Mouse (Mus musculus): Measurements from ENCODE around the gene Atp6v0b. TPM values are rescaled to one million over a fixed set of nuclear protein-coding genes. Genes with fewer than 3 reads are reported as not detected.
A peak's percentile ranks its signal among the peaks of the same experiment; 100 is the strongest.

Gene Atp6v0b
- polyA plus RNA-seq (2016; fragmentation: Nextera tagmentation; extraction: Ambion mirVana): 160 and 175 TPM in 2 replicates

- ATAC-seq (ENCODE audit: insufficient number of reproducible peaks, insufficient read depth, low FRiP score, low TSS enrichment, low read depth): peak; percentile 82
- 0% methylated on average over 37 of the region's 37 CpGs for WGBS
Observed at GRCm38 (mm10) chr4:117887133-117887532, at the start of gene Atp6v0b. Gene Atp6v0b (minus strand): TSS chr4:117887333.

GRCm38 (mm10) chr4:117934081-117934480, 46.9 kb upstream of the Atp6v0b start:
- Histone ChIP-seq H3K9me3 (no peaks in the 10 kb centered on the region), H3K9ac (replicated peaks) (no peak overlapping the region), H3K4me1 (replicated peaks) (peaks cover 11% of the 10 kb centered on the region), H3K36me3 (peaks cover 32% of the 10 kb centered on the region), H3K27ac (no peak overlapping the region), H3K27me3 (no peaks in the 10 kb centered on the region), H3K4me2 (no peak overlapping the region), H3K4me3 (replicated peaks) (no peak overlapping the region)
- WGBS: 90% methylated on average over 4 of the region's 4 CpGs
- ATAC-seq (ENCODE audit: insufficient number of reproducible peaks, insufficient read depth, low FRiP score, low TSS enrichment, low read depth): no peak

More at GRCm38 (mm10) chr4:117887133-117887532, at the start of gene Atp6v0b:
- Histone ChIP-seq H3K27ac (0 out of 2 replicates have a peak within 1 kb of the TSS, but pooled peaks have one; percentile 53), H3K36me3 (peaks cover 32% of the 10 kb centered on the region), H3K27me3 (no peaks in the 10 kb centered on the region), H3K4me3 (replicated peaks) (peak within 1 kb of the TSS; percentile 90), H3K4me1 (replicated peaks) (peaks cover 37% of the 10 kb centered on the region), H3K9me3 (no peaks in the 10 kb centered on the region), H3K9ac (replicated peaks) (peak within 1 kb of the TSS; percentile 76), H3K4me2 (peak within 1 kb of the TSS; percentile 90)

DNA sequence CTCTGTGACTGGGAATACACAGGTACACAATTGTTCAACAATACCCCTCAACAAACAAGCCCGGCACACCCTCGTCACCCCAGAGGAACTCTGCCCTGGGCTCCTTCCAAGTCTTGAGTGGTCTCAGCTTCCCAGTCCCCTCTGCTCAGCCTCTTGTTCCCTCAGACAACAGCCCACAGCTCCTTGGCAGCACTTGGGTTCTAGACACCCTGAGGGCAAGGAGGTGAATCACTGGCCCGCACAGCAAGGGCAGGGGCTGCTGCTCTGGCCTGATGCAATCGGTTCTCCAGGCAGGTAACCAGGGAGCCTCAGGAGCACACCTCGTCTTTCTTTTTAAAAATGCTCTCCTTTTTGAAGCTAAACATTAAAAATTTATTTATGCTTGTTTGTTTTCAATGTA, 46.1 kb upstream of the Atp6v0b start:
- 85% methylated on average over 5 of the region's 5 CpGs for WGBS
- no peak for ATAC-seq (ENCODE audit: insufficient number of reproducible peaks, insufficient read depth, low FRiP score, low TSS enrichment, low read depth)

GRCm38 (mm10) chr4:117929391-117929881, 42.3 kb upstream of the Atp6v0b start, which contains the start of gene Artn:
Gene Artn (minus strand): TSS chr4:117929763.
- WGBS: under 1% methylated on average over 33 of the region's 33 CpGs
- peak within 1 kb of the TSS; percentile 97 for H3K4me2 ChIP-seq
- peaks cover 39% of the 10 kb centered on the region for H3K27me3 ChIP-seq
- H3K4me1 ChIP-seq (replicated peaks): peaks cover 40% of the 10 kb centered on the region
- H3K4me3 ChIP-seq (replicated peaks): peak within 1 kb of the TSS; percentile 49
- peak within 1 kb of the TSS; percentile 64 for H3K9ac ChIP-seq (replicated peaks)
- peak; percentile 41; the same call in 1 of the 2 replicates for ATAC-seq (ENCODE audit: insufficient number of reproducible peaks, insufficient read depth, low FRiP score, low TSS enrichment, low read depth)
- no peaks in the 10 kb centered on the region for H3K9me3 ChIP-seq
- H3K36me3 ChIP-seq: peaks cover 23% of the 10 kb centered on the region
- H3K27ac ChIP-seq: peak within 1 kb of the TSS; percentile 82

More for the DNA sequence above, 46.1 kb upstream of the Atp6v0b start:
- H3K4me2 ChIP-seq: no peak overlapping the region
- H3K4me3 ChIP-seq (replicated peaks): no peak overlapping the region
- H3K4me1 ChIP-seq (replicated peaks): peaks cover 19% of the 10 kb centered on the region
- peaks cover 29% of the 10 kb centered on the region for H3K36me3 ChIP-seq
- H3K9ac ChIP-seq (replicated peaks): no peak overlapping the region
- H3K27ac ChIP-seq: no peak overlapping the region
- 0 out of 2 replicates have a peak, but pooled peaks cover 2% of the 10 kb centered on the region for H3K27me3 ChIP-seq
- no peaks in the 10 kb centered on the region for H3K9me3 ChIP-seq

DNA sequence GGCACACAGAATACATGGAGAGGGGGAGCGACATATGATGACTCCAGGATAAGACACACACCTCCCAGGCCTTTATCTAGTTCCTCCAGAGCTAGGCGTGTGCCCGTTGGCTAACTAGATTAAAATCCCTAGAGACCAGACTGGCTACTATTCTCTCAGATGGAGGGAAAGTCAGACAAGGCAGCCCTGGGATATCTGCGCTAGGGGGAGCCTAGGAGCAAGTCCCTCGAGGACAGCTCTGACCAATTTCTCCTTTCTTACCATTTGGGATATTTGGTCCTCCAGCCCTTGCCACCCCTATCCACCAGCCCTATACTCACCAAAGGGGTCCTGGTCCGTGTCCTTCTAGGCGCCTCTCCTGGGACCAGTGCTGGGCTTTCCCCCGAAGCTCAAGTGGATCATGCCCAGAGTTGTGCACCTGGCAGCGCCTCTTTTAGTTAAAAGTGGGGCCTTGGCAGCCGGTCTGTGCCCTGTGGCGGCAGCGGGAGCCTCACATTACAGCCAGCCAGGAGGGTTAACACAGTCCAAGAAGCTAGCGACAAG, 41.6 kb upstream of the Atp6v0b start:
- Histone ChIP-seq H3K27me3 (peaks cover 46% of the 10 kb centered on the region), H3K4me3 (replicated peaks) (peak overlapping the region; percentile 49), H3K4me2 (peak overlapping the region; percentile 97), H3K27ac (peak overlapping the region; percentile 82), H3K9ac (replicated peaks) (peak overlapping the region; percentile 64), H3K4me1 (replicated peaks) (peaks cover 40% of the 10 kb centered on the region), H3K36me3 (peaks cover 23% of the 10 kb centered on the region), H3K9me3 (no peaks in the 10 kb centered on the region)
- 1% methylated on average over 13 of the region's 13 CpGs for WGBS
- peak; percentile 21; the same call in 1 of the 2 replicates for ATAC-seq (ENCODE audit: insufficient number of reproducible peaks, insufficient read depth, low FRiP score, low TSS enrichment, low read depth)

DNA sequence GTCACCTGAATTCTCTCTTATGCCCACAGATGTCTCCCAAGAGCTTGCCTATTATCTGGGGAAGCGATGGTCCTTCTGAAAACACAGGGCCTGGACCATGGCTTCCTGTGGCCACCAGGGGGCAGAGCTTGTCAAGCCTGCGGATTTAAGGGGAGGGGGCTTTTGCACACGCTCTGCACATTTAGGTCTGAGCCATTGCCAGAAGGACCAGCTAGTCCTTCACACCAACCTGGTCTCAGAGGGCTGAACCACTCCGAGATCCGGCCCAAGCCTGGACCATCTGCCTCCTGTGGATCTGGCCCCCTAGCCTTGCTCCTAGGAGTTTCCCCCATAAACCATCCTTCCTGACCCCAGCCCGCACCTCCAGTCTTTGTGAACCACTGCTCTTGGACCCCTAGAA, 41.1 kb upstream of the Atp6v0b start:
- no peaks in the 10 kb centered on the region for H3K9me3 ChIP-seq
- H3K9ac ChIP-seq (replicated peaks): no peak overlapping the region
- H3K27ac ChIP-seq: peak overlapping the region; percentile 31; the same call in 1 of the 2 replicates
- H3K36me3 ChIP-seq: peaks cover 23% of the 10 kb centered on the region
- no peak; the same call in 1 of the 2 replicates for ATAC-seq (ENCODE audit: insufficient number of reproducible peaks, insufficient read depth, low FRiP score, low TSS enrichment, low read depth)
- peak overlapping the region; percentile 97 for H3K4me2 ChIP-seq
- peaks cover 40% of the 10 kb centered on the region for H3K4me1 ChIP-seq (replicated peaks)
- peaks cover 47% of the 10 kb centered on the region for H3K27me3 ChIP-seq
- peak overlapping the region; percentile 49 for H3K4me3 ChIP-seq (replicated peaks)
- WGBS: 7% methylated on average over 6 of the region's 6 CpGs

DNA sequence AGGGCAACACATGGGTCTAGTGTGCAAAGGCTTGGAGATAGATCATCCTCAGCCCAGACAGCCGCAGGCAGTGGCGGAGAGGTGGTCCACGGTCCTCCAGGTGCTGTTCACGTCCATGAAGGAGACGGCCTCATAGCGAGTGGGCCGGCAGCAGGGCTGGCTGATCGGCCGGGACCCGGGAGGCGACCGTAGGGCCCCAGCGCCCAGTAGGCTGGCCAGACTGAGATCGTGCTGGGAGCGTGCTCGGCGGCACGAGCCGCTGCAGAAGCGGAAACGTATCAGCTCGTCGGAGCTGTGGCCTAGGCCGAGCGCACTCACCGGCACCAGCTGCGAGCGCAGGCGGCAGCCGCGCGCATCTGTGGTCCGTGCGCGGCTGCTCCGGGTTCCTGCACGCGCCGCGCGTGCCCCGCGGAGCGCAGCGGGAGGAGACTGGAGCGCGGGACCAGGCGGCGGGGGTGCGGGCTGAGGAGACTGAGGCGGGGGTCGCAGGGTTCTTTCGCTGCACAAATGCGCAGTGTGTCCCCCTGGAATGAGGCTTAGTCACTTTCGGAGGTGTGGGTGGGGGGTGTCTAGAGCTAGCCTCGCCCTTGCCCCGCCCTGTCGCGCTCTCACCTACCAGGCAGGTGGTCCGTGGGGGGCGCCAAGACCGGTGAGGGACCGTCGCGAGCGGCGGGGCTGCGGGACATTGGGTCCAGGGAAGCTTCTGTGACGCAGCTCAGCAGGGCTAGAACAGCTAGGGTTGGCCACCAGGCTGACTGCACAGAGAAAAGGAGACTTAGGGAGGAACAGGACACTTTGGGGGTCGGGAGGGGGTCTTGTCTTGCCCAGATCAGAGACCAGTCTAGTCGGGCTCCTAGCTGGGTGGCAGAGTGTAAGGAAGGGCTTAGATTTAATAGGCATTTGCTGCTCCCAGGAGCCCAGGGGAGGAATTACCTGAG, 39.7 kb upstream of the Atp6v0b start:
- Histone ChIP-seq H3K4me2 (peak overlapping the region; percentile 97), H3K9me3 (no peaks in the 10 kb centered on the region), H3K9ac (replicated peaks) (peak overlapping the region; percentile 63), H3K27ac (no peak overlapping the region), H3K4me3 (replicated peaks) (peak overlapping the region; percentile 49), H3K36me3 (peaks cover 12% of the 10 kb centered on the region; the same call in 1 of the 2 replicates), H3K4me1 (replicated peaks) (peaks cover 40% of the 10 kb centered on the region), H3K27me3 (peaks cover 49% of the 10 kb centered on the region)
- no peak for ATAC-seq (ENCODE audit: insufficient number of reproducible peaks, insufficient read depth, low FRiP score, low TSS enrichment, low read depth)
- WGBS: 1% methylated on average over 71 of the region's 71 CpGs

GRCm38 (mm10) chr4:117924916-117925315, 37.8 kb upstream of the Atp6v0b start:
- WGBS: 56% methylated on average over 6 of the region's 6 CpGs
- Histone ChIP-seq H3K9me3 (no peaks in the 10 kb centered on the region), H3K4me2 (no peak overlapping the region), H3K27me3 (peaks cover 51% of the 10 kb centered on the region), H3K9ac (replicated peaks) (no peak overlapping the region), H3K4me1 (replicated peaks) (peaks cover 36% of the 10 kb centered on the region), H3K4me3 (replicated peaks) (no peak overlapping the region), H3K36me3 (peaks cover 9% of the 10 kb centered on the region; the same call in 1 of the 2 replicates), H3K27ac (no peak overlapping the region)
- no peak for ATAC-seq (ENCODE audit: insufficient number of reproducible peaks, insufficient read depth, low FRiP score, low TSS enrichment, low read depth)

GRCm38 (mm10) chr4:117923450-117923849, 36.3 kb upstream of the Atp6v0b start:
- Histone ChIP-seq H3K4me2 (no peak overlapping the region), H3K36me3 (peaks cover 9% of the 10 kb centered on the region; the same call in 1 of the 2 replicates), H3K4me1 (replicated peaks) (peaks cover 23% of the 10 kb centered on the region), H3K27ac (no peak overlapping the region), H3K27me3 (peaks cover 51% of the 10 kb centered on the region), H3K9me3 (no peaks in the 10 kb centered on the region), H3K9ac (replicated peaks) (no peak overlapping the region), H3K4me3 (replicated peaks) (no peak overlapping the region)
- WGBS: 61% methylated on average over 2 of the region's 2 CpGs
- ATAC-seq (ENCODE audit: insufficient number of reproducible peaks, insufficient read depth, low FRiP score, low TSS enrichment, low read depth): no peak

DNA sequence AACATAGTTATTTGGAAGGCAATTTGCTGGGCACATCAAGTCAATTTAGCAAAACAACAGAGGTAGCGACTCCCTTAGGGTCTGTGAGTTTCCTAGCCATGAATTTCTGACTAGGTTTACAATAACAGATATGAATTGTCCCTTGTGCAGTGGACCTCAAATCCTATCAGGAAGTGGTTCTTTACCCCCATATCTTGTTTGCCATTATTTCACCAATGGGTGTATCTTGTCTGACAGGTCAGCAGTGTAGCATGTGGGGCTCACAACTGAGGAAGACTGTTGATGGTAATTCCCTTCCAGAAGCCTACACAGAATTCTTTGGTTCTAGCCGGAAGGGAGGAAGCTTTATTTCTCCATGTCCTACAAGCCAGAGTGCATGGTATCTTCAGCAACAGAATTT, 34.2 kb upstream of the Atp6v0b start:
- no peak overlapping the region for H3K4me2 ChIP-seq
- WGBS: 80% methylated on average over 2 of the region's 2 CpGs
- H3K27ac ChIP-seq: no peak overlapping the region

GRCm38 (mm10) chr4:117918762-117919161, 31.6 kb upstream of the Atp6v0b start:
- no peak overlapping the region for H3K9ac ChIP-seq (replicated peaks)
- H3K27ac ChIP-seq: no peak overlapping the region
- H3K36me3 ChIP-seq: no peaks in the 10 kb centered on the region
- H3K4me2 ChIP-seq: no peak overlapping the region
- WGBS: 86% methylated on average over 5 of the region's 5 CpGs
- H3K4me3 ChIP-seq (replicated peaks): no peak overlapping the region
- ATAC-seq (ENCODE audit: insufficient number of reproducible peaks, insufficient read depth, low FRiP score, low TSS enrichment, low read depth): no peak
- no peaks in the 10 kb centered on the region for H3K9me3 ChIP-seq
- H3K4me1 ChIP-seq (replicated peaks): peaks cover 15% of the 10 kb centered on the region
- peaks cover 5% of the 10 kb centered on the region for H3K27me3 ChIP-seq

More for the DNA sequence above, 34.2 kb upstream of the Atp6v0b start:
- peaks cover 3% of the 10 kb centered on the region; the same call in 1 of the 2 replicates for H3K4me1 ChIP-seq (replicated peaks)
- H3K27me3 ChIP-seq: peaks cover 31% of the 10 kb centered on the region
- no peak for ATAC-seq (ENCODE audit: insufficient number of reproducible peaks, insufficient read depth, low FRiP score, low TSS enrichment, low read depth)
- H3K9ac ChIP-seq (replicated peaks): no peak overlapping the region
- H3K4me3 ChIP-seq (replicated peaks): no peak overlapping the region
- H3K36me3 ChIP-seq: peaks cover 9% of the 10 kb centered on the region; the same call in 1 of the 2 replicates
- H3K9me3 ChIP-seq: no peaks in the 10 kb centered on the region

All from limb, embryonic 12.5 days (tissue).